Mouse (Mus musculus) WW6 (cell line): ENCODE results near the gene Col3a1.

Experiments used
- DNase-seq: peaks from one replicate; pipeline ENCODE4 v3.0.0-alpha.2; 2013; ENCODE audit warnings: low read depth, low spot score

The Col3a1 gene

GRCm38 (mm10) chr1:45381866-45382265, 70.5 kb downstream of the Col3a1 start:
- no peak for DNase-seq
